Mouse (Mus musculus): ENCODE results near the gene Arl13b. TPM values are rescaled to one million over a fixed set of nuclear protein-coding genes. Genes with fewer than 3 reads are reported as not detected.

The Arl13b gene
- polyA plus RNA-seq (2014; fragmentation: Illumina TruSeq; extraction: RNeasy Lipid Tissue Mini Kit (QIAGEN cat#74804); ENCODE audit: low read depth, low replicate concordance) = 12.3 TPM

DNA sequence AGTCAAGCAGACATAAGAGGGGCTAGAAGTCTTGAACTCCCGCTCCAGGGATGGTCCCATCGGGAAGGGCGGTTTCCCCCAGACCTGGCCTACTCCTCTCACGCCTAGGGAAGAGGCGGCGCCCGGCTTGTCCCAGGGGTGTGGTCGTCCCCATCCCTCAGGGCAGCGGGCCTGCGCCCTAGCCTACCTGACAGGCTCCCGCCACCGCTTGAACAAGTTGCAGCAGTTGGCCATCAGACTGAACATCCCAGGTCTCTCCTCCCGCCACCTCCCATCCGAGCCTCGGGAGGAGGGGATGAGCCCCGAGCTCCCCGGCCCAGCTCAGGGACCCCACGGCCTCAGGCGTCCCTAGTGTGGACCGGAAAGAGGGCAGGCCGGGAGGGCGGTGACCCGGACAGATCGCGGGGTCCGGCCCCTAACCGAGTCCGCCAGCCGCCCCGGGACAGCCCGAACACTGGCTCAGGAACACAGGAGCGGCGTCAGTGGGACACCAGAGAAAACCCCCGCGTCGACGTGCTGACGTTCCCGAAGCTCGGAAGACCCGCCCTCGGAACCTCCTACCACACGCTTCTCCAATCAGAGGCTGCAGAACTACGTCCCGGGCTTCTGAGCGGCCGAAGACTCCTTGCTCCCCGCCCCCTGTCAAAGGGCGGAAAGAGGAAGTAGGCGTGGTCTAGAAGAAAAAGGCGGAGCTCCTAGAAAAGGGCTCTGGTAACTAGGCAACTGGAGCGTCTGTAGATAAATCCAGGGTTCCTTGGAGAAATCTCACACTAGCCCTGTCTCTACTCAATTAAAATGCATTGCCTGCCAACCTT is at the start of gene Arl13b:
Gene Arl13b (minus strand): TSS at position 543 of the 815 bp plus-strand sequence.

GRCm38 (mm10) chr16:62854191-62855068 is 7.6 kb upstream of the Arl13b start, which contains the start of gene Pros1:
Gene Pros1, plus strand, starts transcription at chr16:62854307.

GRCm38 (mm10) chr16:62814491-62814890 is 32.3 kb downstream of the Arl13b start, which contains the start of gene Stx19:
Gene Stx19, plus strand, starts transcription at chr16:62814676.

GRCm38 (mm10) chr16:62786621-62787331 is 60.1 kb downstream of the Arl13b start, which contains the start of gene Nsun3:
Gene Nsun3, minus strand, starts transcription at chr16:62786818.

Other genes with a start within 250 kb of the Arl13b start
- gene Nsun3, start 60.2 kb downstream of the Arl13b start, polyA plus RNA-seq (2014; fragmentation: Illumina TruSeq; extraction: RNeasy Lipid Tissue Mini Kit (QIAGEN cat#74804); ENCODE audit: low read depth, low replicate concordance) = 19.5 TPM
- not detected for gene Stx19, start 32.4 kb downstream of the Arl13b start, polyA plus RNA-seq (2014; fragmentation: Illumina TruSeq; extraction: RNeasy Lipid Tissue Mini Kit (QIAGEN cat#74804); ENCODE audit: low read depth, low replicate concordance)
- 70.8 TPM for gene Pros1, start 7.3 kb upstream of the Arl13b start, polyA plus RNA-seq (2014; fragmentation: Illumina TruSeq; extraction: RNeasy Lipid Tissue Mini Kit (QIAGEN cat#74804); ENCODE audit: low read depth, low replicate concordance)